9 mouse cellular contexts compared by ENCODE assay signal in genomic region chr15:4376221-4376631, GRCm38 (mm10). TPM values are rescaled to one million over a fixed set of nuclear protein-coding genes. Genes with fewer than 3 reads are reported as not detected.
DNase-seq lines count a peak whose midpoint lies in the region; ATAC-seq and TF ChIP-seq lines count a peak whose summit lies in the region.
"Had no signal": no experiment of that assay in that cellular context is flagged by ENCODE, and none has a peak within 500 bp of the region (broad histone marks: within the 10 kb centered on the region; RNA-seq: fewer than 3 reads in every experiment).

No protein-coding gene starts in this region.

- H3K4me1 ChIP-seq in kidney, embryonic 16.5 days (ENCODE audit: insufficient read depth, low read length), result peaks cover 11% of the 10 kb centered on the region; the same call in 1 of the 2 replicates
- peaks cover 19% of the 10 kb centered on the region for H3K4me1 ChIP-seq in forebrain, embryonic 14.5 days (ENCODE audit: control insufficient read depth, insufficient read depth, low read length)
- peaks cover 26% of the 10 kb centered on the region for H3K4me1 ChIP-seq in midbrain, embryonic 13.5 days (replicated peaks)
- no peaks in the 10 kb centered on the region for H3K4me1 ChIP-seq in thymus, adult 2 months (replicated peaks; ENCODE audit: control insufficient read depth, insufficient read depth, low read length)

- no peaks in the 10 kb centered on the region for H3K36me3 ChIP-seq in kidney, embryonic 16.5 days (ENCODE audit: insufficient read depth, low read length)
- H3K36me3 ChIP-seq in forebrain, embryonic 14.5 days (ENCODE audit: control insufficient read depth, insufficient read depth, low read length), result no peaks in the 10 kb centered on the region
- no peaks in the 10 kb centered on the region for H3K36me3 ChIP-seq in midbrain, embryonic 13.5 days
- H3K36me3 ChIP-seq in thymus, adult 2 months (ENCODE audit: control insufficient read depth, insufficient read depth, low read length), result no peaks in the 10 kb centered on the region

- H3K9ac ChIP-seq in kidney, embryonic 16.5 days (replicated peaks; ENCODE audit: low read length), result no peak overlapping the region; the same call in 1 of the 2 replicates
- peak overlapping the region; percentile 76 for H3K9ac ChIP-seq in forebrain, embryonic 14.5 days (ENCODE audit: low read length)
- peak overlapping the region; percentile 74 for H3K9ac ChIP-seq in midbrain, embryonic 13.5 days (replicated peaks)

- no peak for TF ChIP-seq POLR2A in thymus, adult 2 months (IDR thresholded peaks at IDR 0.05; ENCODE audit: control insufficient read depth, extremely low read depth, insufficient read depth, low read length, poor library complexity)

- peaks cover 4% of the 10 kb centered on the region for H3K27me3 ChIP-seq in kidney, embryonic 16.5 days (ENCODE audit: insufficient read depth, low read length)
- H3K27me3 ChIP-seq in forebrain, embryonic 14.5 days (replicated peaks; ENCODE audit: control insufficient read depth, insufficient read depth, low read length), result no peaks in the 10 kb centered on the region
- H3K27me3 ChIP-seq in midbrain, embryonic 13.5 days, result 0 out of 2 replicates have a peak, but pooled peaks cover 3% of the 10 kb centered on the region
- H3K27me3 ChIP-seq in thymus, adult 2 months (ENCODE audit: control insufficient read depth, insufficient read depth, low read length), result no peaks in the 10 kb centered on the region

- peak overlapping the region; percentile 77 for H3K4me2 ChIP-seq in kidney, embryonic 16.5 days (replicated peaks; ENCODE audit: low read depth, low read length)
- peak overlapping the region; percentile 92 for H3K4me2 ChIP-seq in forebrain, embryonic 14.5 days (ENCODE audit: low read length)
- peak overlapping the region; percentile 75 for H3K4me2 ChIP-seq in midbrain, embryonic 13.5 days (replicated peaks)

- peak overlapping the region; percentile 49 for H3K4me3 ChIP-seq in kidney, embryonic 16.5 days (ENCODE audit: low read length)
- H3K4me3 ChIP-seq in forebrain, embryonic 14.5 days (ENCODE audit: low read depth, low read length), result peak overlapping the region; percentile 49
- H3K4me3 ChIP-seq in midbrain, embryonic 13.5 days (replicated peaks), result peak overlapping the region; percentile 62
- H3K4me3 ChIP-seq in thymus, adult 2 months (ENCODE audit: control insufficient read depth, insufficient read depth, low read length), result no peak overlapping the region

- H3K27ac ChIP-seq in kidney, embryonic 16.5 days (ENCODE audit: low read length), result no peak overlapping the region
- no peak overlapping the region for H3K27ac ChIP-seq in forebrain, embryonic 14.5 days (ENCODE audit: low read depth, low read length)
- H3K27ac ChIP-seq in midbrain, embryonic 13.5 days, result no peak overlapping the region
- H3K27ac ChIP-seq in thymus, adult 2 months (ENCODE audit: control insufficient read depth, insufficient read depth, low read length), result no peak overlapping the region

- ATAC-seq in kidney, embryonic 16.5 days (ENCODE audit: low FRiP score, low TSS enrichment), result no peak
- no peak for ATAC-seq in forebrain, embryonic 14.5 days
- ATAC-seq in midbrain, embryonic 13.5 days, result peak; percentile 37; the same call in 1 of the 2 replicates
- ATAC-seq in activated CD4-positive, CD25-positive, alpha-beta regulatory T cell, adult 4 months, result no peak

- 20% methylated on average over 8 of the region's 8 CpGs for WGBS in kidney, embryonic 16.5 days
- whole genome bisulfite sequencing in forebrain, embryonic 14.5 days, result 7% methylated on average over 8 of the region's 8 CpGs
- WGBS in midbrain, embryonic 13.5 days, result 9% methylated on average over 8 of the region's 8 CpGs
- 34% methylated on average over 8 of the region's 8 CpGs for WGBS in thymus, adult 2 months

- TF ChIP-seq CTCF in thymus, adult 2 months (IDR thresholded peaks at IDR 0.05; ENCODE audit: borderline replicate concordance, control insufficient read depth, extremely low read depth, insufficient read depth, low read length, poor library complexity), result no peak

- H3K9me3 ChIP-seq in kidney, embryonic 16.5 days (ENCODE audit: low read length), result no peaks in the 10 kb centered on the region
- no peaks in the 10 kb centered on the region for H3K9me3 ChIP-seq in forebrain, embryonic 14.5 days (replicated peaks; ENCODE audit: control insufficient read depth, low read length)
- H3K9me3 ChIP-seq in midbrain, embryonic 13.5 days, result no peaks in the 10 kb centered on the region

- DNase-seq in kidney, postnatal 36 days, result no peak
- DNase-seq in cerebellum, adult 11-12 months, result peak; percentile 84
- DNase-seq in forebrain, embryonic 14.5 days (ENCODE audit: low spot score), result peak; percentile 35
- no peak for DNase-seq in urinary bladder, postnatal 36 days (ENCODE audit: low spot score in 2 of 2)
- no peak for DNase-seq in thymus, adult 2 months

RNA-seq across cellular contexts. Expression of gene Plcxd3, which starts 0.9 kb away (rescaled TPM):
- polyA plus RNA-seq in kidney, embryonic 16.5 days (2015; fragmentation: Nextera tagmentation; extraction: Ambion mirVana), result 2.1 and 3.2 TPM in 2 replicates
- polyA plus RNA-seq in forebrain, embryonic 14.5 days (2014; fragmentation: Nextera tagmentation; extraction: Ambion mirVana), result 26.3 and 33.3 TPM in 2 replicates
- polyA plus RNA-seq in midbrain, embryonic 13.5 days (2015; fragmentation: Nextera tagmentation; extraction: Ambion mirVana), result 56.2 and 67.4 TPM in 2 replicates
- not detected in 2 replicates for polyA plus RNA-seq in thymus, adult 2 months (2012; rRNA removed)
- not detected for polyA plus RNA-seq in activated CD4-positive, CD25-positive, alpha-beta regulatory T cell, adult 4 months (2017; shearing (Covaris generic))
- polyA plus RNA-seq: liver, adult 2 months had no signal

Comparison
In these comparisons a context has a peak if more than half of its experiments do, and no peak if none do; other contexts are left out.
1. DNase-seq: peak in cerebellum, adult 11-12 months (single experiment) and forebrain, embryonic 14.5 days (single experiment); none in kidney, postnatal 36 days (0 of 2), urinary bladder, postnatal 36 days (0 of 2) and thymus, adult 2 months (single experiment).
2. Peak in every context shown above with its lines, with median percentiles within 50 percentile points of each other: H3K4me2 ChIP-seq.